Mouse (Mus musculus) lung, postnatal 25 days (tissue): ENCODE results near the gene Trpc3.
A peak's percentile ranks its signal among the peaks of the same experiment; 100 is the strongest.
"Not testable (repeated sequence)": the region's sequence is repeated elsewhere in the genome, so short reads cannot be mapped to it uniquely, and the experiment has no call there.

ENCODE experiments used
- DNase-seq: peaks from one replicate; pipeline ENCODE4 v3.0.0; 2022; ENCODE audit warnings: low spot score

Trpc3 gene

GRCm38 (mm10) chr3:36599773-36600172 is 90.2 kb downstream of the Trpc3 start:
- DNase-seq, result not testable (repeated sequence)

- DNase-seq, result no peak
Observed at GRCm38 (mm10) chr3:36598811-36599210, 91.2 kb downstream of the Trpc3 start.

DNA sequence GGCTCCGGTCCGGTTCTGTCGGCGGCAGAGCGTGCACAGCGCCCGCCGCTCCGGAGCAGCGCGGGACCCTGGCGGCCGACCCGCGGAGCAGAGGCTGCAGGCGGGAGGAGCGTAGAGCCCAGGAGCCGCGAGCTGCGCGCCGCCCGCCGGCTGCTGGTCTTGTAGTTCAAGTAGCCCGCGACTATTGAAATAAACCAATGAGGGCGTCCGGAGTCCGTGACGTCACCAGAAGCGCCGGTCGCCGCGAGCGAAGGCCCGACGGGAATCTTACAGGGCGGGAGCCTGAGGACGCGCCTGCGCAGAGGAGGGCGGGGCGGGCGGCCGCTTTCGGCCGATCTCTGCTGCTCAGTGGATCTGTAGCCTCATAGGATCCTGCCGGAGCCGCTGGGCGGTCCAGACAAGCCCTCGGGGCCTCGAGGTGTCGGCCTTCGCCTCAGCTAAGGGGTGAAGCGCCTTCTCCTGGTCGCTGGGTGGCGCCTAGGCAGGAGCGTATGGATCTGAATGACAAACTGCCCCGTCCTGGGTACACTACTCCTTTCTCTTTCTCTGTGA is 118.1 kb downstream of the Trpc3 start, which contains the start of gene Ccna2:
Ccna2 (minus strand) TSS at position 324 of the 552 bp plus-strand sequence.
- peak; percentile 98 for DNase-seq

DNA sequence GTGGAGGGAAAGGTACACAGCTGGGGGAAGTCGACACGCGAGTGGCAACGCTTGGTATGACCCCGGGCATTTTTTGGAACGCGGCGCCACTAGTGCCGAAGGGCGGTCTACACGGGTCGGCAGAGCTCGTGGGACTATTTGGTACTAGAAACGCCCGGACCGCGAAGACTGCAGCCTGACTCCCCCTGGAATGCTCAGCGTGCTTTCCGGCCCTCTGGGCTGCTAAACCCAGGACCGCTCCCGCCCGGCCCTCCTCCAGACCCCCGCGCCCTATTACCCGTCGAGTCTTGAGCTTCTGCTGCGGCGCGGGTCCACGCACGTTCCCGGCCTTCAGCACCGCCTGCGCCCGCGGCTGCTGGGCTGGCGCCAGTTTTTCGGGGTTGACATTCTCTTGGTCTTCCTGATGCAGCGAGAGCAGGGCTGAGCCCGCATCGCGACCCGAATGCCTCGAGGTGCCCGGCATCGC is 118.6 kb downstream of the Trpc3 start:
- no peak for DNase-seq
